Mouse (Mus musculus): Measurements from ENCODE around the gene Rab30. TPM values are rescaled to one million over a fixed set of nuclear protein-coding genes. Genes with fewer than 3 reads are reported as not detected.
"Not testable (repeated sequence)": the region's sequence is repeated elsewhere in the genome, so short reads cannot be mapped to it uniquely, and the experiment has no call there.

Gene Rab30
- total RNA-seq (2021) = 10 to 100 TPM; 39.4 to 40.6 TPM
- long read RNA-seq, experiment 1, full-length matches to known transcripts = 13 of 24 reads
- long read RNA-seq, experiment 1, partial matches to known transcripts = 0 of 24 reads
- long read RNA-seq, experiment 1, other reads (novel, unspliced or antisense) = 11 of 24 reads
- long read RNA-seq, experiment 2, full-length matches to known transcripts = 3 of 15 reads
- long read RNA-seq, experiment 2, partial matches to known transcripts = 0 of 15 reads
- long read RNA-seq, experiment 2, other reads (novel, unspliced or antisense) = 12 of 15 reads

- DNase-seq (ENCODE audit: low spot score in 2 of 2) = peak; percentile 88 to 95
Observed at GRCm38 (mm10) chr7:92741152-92741860, at the start of gene Rab30. Gene Rab30, plus strand, starts transcription at chr7:92741603.

- DNase-seq (ENCODE audit: low spot score in 2 of 2) = no peak
Observed at GRCm38 (mm10) chr7:92696395-92696794, 45.0 kb upstream of the Rab30 start.

- no peak for DNase-seq (ENCODE audit: low spot score in 2 of 2)
Observed at GRCm38 (mm10) chr7:92698770-92699169, 42.6 kb upstream of the Rab30 start.

- DNase-seq (ENCODE audit: low spot score in 2 of 2) = no peak
Observed at GRCm38 (mm10) chr7:92703661-92704060, 37.7 kb upstream of the Rab30 start.

GRCm38 (mm10) chr7:92705534-92705933 lies 35.9 kb upstream of the Rab30 start:
- no peak for DNase-seq (ENCODE audit: low spot score in 2 of 2)

GRCm38 (mm10) chr7:92706711-92707110 lies 34.7 kb upstream of the Rab30 start:
- peak; percentile 6 to 20 for DNase-seq (ENCODE audit: low spot score in 2 of 2)

- DNase-seq (ENCODE audit: low spot score in 2 of 2) = no peak
Observed at GRCm38 (mm10) chr7:92709573-92709972, 31.8 kb upstream of the Rab30 start.

GRCm38 (mm10) chr7:92711593-92711992 lies 29.8 kb upstream of the Rab30 start:
- DNase-seq (ENCODE audit: low spot score in 2 of 2) = no peak

- no peak for DNase-seq (ENCODE audit: low spot score in 2 of 2)
Observed at GRCm38 (mm10) chr7:92715055-92715454, 26.3 kb upstream of the Rab30 start.

GRCm38 (mm10) chr7:92720156-92720905 lies 21.1 kb upstream of the Rab30 start:
- no peak for DNase-seq (ENCODE audit: low spot score in 2 of 2)

- no peak for DNase-seq (ENCODE audit: low spot score in 2 of 2)
Observed at GRCm38 (mm10) chr7:92723750-92724149, 17.7 kb upstream of the Rab30 start.

GRCm38 (mm10) chr7:92724261-92724660 lies 17.1 kb upstream of the Rab30 start:
- no peak for DNase-seq (ENCODE audit: low spot score in 2 of 2)

- not testable (repeated sequence) for DNase-seq (ENCODE audit: low spot score in 2 of 2)
Observed at GRCm38 (mm10) chr7:92729583-92729982, 11.8 kb upstream of the Rab30 start.

- no peak for DNase-seq (ENCODE audit: low spot score in 2 of 2)
Observed at GRCm38 (mm10) chr7:92730465-92730864, 10.9 kb upstream of the Rab30 start.

GRCm38 (mm10) chr7:92730959-92731358 lies 10.4 kb upstream of the Rab30 start:
- DNase-seq (ENCODE audit: low spot score in 2 of 2) = no peak

- no peak for DNase-seq (ENCODE audit: low spot score in 2 of 2)
Observed at GRCm38 (mm10) chr7:92732136-92732535, 9.3 kb upstream of the Rab30 start.

GRCm38 (mm10) chr7:92737560-92737959 lies 3.8 kb upstream of the Rab30 start:
- DNase-seq (ENCODE audit: low spot score in 2 of 2) = no peak

- no peak for DNase-seq (ENCODE audit: low spot score in 2 of 2)
Observed at GRCm38 (mm10) chr7:92739956-92740355, 1.4 kb upstream of the Rab30 start.

GRCm38 (mm10) chr7:92740411-92741115 lies 840 bp upstream of the Rab30 start:
- DNase-seq (ENCODE audit: low spot score in 2 of 2) = no peak

- peak in 1 of 2 experiments; percentile 23 for DNase-seq (ENCODE audit: low spot score in 2 of 2)
Observed at GRCm38 (mm10) chr7:92741861-92742249, 452 bp downstream of the Rab30 start.

- DNase-seq (ENCODE audit: low spot score in 2 of 2) = no peak
Observed at GRCm38 (mm10) chr7:92742341-92742741, 938 bp downstream of the Rab30 start.

Measured in left cerebral cortex, adult 18-20 months (tissue).